Mouse (Mus musculus) small intestine, adult 2 months (tissue): ENCODE results near the gene Chd6.

Experiments
- CTCF ChIP-seq: fragments of 200-500 bp; IDR thresholded peaks from 2 replicates; pipeline ENCODE4 v1.5.1; 2012; ENCODE audit warnings: low read depth, mild to moderate bottlenecking, control low read depth, inconsistent platforms, low read length, moderate library complexity, mixed read lengths; ENCODE audit not compliant: insufficient replicate concordance, insufficient read length; ENCODE audit errors: extremely low read depth
- POLR2A ChIP-seq: fragments of 200-500 bp; IDR thresholded peaks from 2 replicates; pipeline ENCODE4 v1.6.1; 2012; ENCODE audit warnings: low read depth, mild to moderate bottlenecking, control low read depth, inconsistent platforms, low read length, moderate library complexity

DNA sequence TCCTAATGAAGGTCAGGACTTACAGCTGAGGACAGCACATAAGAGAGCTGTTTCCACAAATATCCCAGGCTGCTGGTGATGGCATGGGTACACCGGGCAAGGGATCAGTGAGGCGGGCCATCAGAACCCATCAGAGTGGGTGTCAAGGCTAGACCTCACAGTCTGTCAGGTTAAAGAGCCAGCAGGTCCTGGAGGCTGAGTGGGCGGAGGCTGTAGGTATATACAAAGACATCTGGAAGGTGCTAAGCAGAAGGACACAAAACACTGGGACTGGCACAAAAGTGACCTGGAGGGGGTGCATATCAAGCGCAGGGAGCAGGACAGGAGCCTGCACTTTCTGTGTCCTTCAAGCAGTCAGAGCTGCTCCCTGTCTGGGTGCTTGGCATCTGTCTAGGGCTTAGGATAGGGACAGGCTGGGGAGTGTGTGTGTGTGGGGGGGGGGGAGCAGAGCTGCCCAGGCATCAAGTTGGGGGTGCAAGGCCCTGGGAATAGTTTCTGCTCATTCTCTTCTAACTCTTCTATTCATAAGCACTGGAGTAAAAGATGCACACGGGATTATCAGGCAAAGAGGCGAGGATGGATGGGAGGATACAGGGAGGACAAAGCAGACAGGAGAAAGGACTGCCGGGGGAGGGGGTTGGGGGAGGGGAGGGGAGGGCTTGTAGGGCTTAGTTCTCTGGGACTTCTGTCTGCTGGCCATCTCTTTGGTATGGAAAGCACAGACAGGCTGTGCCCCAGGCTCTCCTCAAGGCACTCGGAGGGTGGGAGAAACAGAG lies 190.5 kb downstream of the Chd6 start:
- no peak for TF ChIP-seq CTCF
- TF ChIP-seq POLR2A, result no peak
